Mouse (Mus musculus) small intestine, adult 2 months (tissue): ENCODE measurements at regions not wholly inside any gene's neighbourhood (a gene's known extent, or its start where the extent isn't known, plus 50 kb on each side); places are given as distances from the start of the nearest gene placed in this dataset.

ENCODE experiments used
- CTCF ChIP-seq: fragments of 200-500 bp; IDR thresholded peaks from 2 replicates; pipeline ENCODE4 v1.5.1; 2012; ENCODE audit warnings: low read depth, mild to moderate bottlenecking, control low read depth, inconsistent platforms, low read length, moderate library complexity, mixed read lengths; ENCODE audit not compliant: insufficient replicate concordance, insufficient read length; ENCODE audit errors: extremely low read depth
- POLR2A ChIP-seq: fragments of 200-500 bp; IDR thresholded peaks from 2 replicates; pipeline ENCODE4 v1.6.1; 2012; ENCODE audit warnings: low read depth, mild to moderate bottlenecking, control low read depth, inconsistent platforms, low read length, moderate library complexity

DNA sequence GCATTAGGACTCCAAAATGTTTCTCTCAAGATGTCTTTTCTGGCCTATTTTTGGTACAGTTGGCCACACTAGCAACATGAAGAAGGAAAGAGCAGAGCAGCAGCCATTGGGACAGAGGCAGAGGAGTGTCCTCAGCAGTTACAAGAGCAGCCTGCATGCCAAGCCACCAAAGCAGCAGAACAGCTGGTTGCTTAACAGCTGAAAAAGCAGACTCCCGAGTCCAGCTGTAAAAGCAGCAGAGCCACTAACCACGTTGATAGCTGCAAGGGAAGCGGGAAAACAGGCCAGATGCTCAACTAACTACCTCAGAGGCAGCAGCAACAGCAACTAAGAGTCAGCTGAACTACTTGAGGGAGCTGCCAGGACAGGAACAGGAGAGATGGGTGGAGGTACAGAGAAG lies 134.4 kb upstream of the Sh3bp4 start:
- TF ChIP-seq POLR2A, result no peak
- no peak for TF ChIP-seq CTCF
